Mouse (Mus musculus) forebrain, embryonic 12.5 days (tissue): ENCODE measurements around the gene Gpr65. TPM values are rescaled to one million over a fixed set of nuclear protein-coding genes. Genes with fewer than 3 reads are reported as not detected.
"Not testable (repeated sequence)": the region's sequence is repeated elsewhere in the genome, so short reads cannot be mapped to it uniquely, and the experiment has no call there.

Experiments
- ATAC-seq: fragments of 200-750 bp; cut with Nextera tagmentation; 2 replicates; pipeline ENCODE4 v1.8.0; 2017; ENCODE audit warnings: moderate TSS enrichment; ENCODE audit not compliant: low FRiP score
- H3K27ac ChIP-seq: fragments of 300-500 bp; sonication (generic); 2 replicates; pipeline ENCODE4 v1.5.1; 2016; ENCODE audit warnings: mild to moderate bottlenecking
- H3K27me3 ChIP-seq: fragments of 300-500 bp; sonication (generic); 2 replicates; pipeline ENCODE4 v1.6.1; 2016; ENCODE audit warnings: mild to moderate bottlenecking
- H3K36me3 ChIP-seq: fragments of 300-500 bp; sonication (generic); replicated peaks from 2 replicates; pipeline ENCODE4 v1.6.1; 2016; ENCODE audit warnings: mild to moderate bottlenecking
- H3K4me1 ChIP-seq: fragments of 300-500 bp; sonication (generic); 2 replicates; pipeline ENCODE4 v1.6.1; 2016
- H3K4me2 ChIP-seq: fragments of 300-500 bp; sonication (generic); 2 replicates; pipeline ENCODE4 v1.6.1; 2016; ENCODE audit warnings: mild to moderate bottlenecking, moderate library complexity
- H3K4me3 ChIP-seq: fragments of 300-500 bp; sonication (generic); replicated peaks from 2 replicates; pipeline ENCODE4 v1.5.1; 2016; ENCODE audit warnings: mild to moderate bottlenecking
- H3K9ac ChIP-seq: fragments of 300-500 bp; sonication (generic); 2 replicates; pipeline ENCODE4 v1.6.1; 2016; ENCODE audit warnings: mild to moderate bottlenecking
- H3K9me3 ChIP-seq: fragments of 300-500 bp; sonication (generic); 2 replicates; pipeline ENCODE4 v1.6.1; 2016
- WGBS: fragments of 180-500 bp; shearing (Covaris S2); methylation state at CpG from one replicate; pipeline ENCODE4 v1.1.7; 2016; 5-methylcytosine and 5-hydroxymethylcytosine counted together
- polyA plus RNA-seq: library from polyadenylated mRNA; unstranded; fragments of >200 nt; fragmentation: Nextera tagmentation; extraction: Ambion mirVana; gene quantifications from 2 replicates; pipeline ENCODE4 v1.2.1, GENCODE M21; 2016

Gene Gpr65
- polyA plus RNA-seq, 1 experiment from 2014 or later = 0.23 TPM

- Histone ChIP-seq H3K36me3 (no peaks in the 10 kb centered on the region), H3K4me1 (no peaks in the 10 kb centered on the region), H3K27me3 (no peaks in the 10 kb centered on the region), H3K4me2 (no peak overlapping the region), H3K4me3 (no peak overlapping the region), H3K27ac (no peak overlapping the region), H3K9me3 (no peaks in the 10 kb centered on the region), H3K9ac (no peak overlapping the region)
- no peak for ATAC-seq
- 82% methylated on average over 4 of the region's 4 CpGs for WGBS
Observed at GRCm38 (mm10) chr12:98292278-98292677, 23.8 kb downstream of the Gpr65 start.

GRCm38 (mm10) chr12:98294241-98294640 lies 25.8 kb downstream of the Gpr65 start:
- Histone ChIP-seq H3K4me1 (no peaks in the 10 kb centered on the region), H3K4me2 (no peak overlapping the region), H3K27me3 (no peaks in the 10 kb centered on the region), H3K9ac (no peak overlapping the region), H3K36me3 (no peaks in the 10 kb centered on the region), H3K27ac (no peak overlapping the region), H3K9me3 (no peaks in the 10 kb centered on the region), H3K4me3 (no peak overlapping the region)
- ATAC-seq = no peak
- 88% methylated on average over 2 of the region's 2 CpGs for WGBS

DNA sequence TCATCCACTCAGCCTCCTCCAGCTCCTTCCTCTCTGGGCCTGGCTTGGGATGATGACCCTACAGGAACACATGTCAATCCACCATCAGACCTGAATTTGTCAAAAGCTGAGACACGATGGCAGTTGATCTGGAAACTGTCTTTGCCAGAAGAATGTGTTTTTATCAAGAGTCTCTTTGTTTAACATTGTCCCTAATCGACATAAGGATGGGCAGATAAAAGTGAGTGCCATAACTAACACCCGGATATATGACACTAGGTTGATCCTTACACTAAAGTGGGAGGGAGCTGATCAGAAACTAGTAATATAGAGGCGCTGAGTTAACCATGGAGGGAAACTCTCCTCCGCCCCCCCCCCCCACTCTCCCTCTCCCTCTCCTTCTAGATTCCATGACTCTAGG lies 33.5 kb downstream of the Gpr65 start:
- Histone ChIP-seq H3K4me3 (no peak overlapping the region), H3K9me3 (no peaks in the 10 kb centered on the region), H3K27ac (no peak overlapping the region), H3K27me3 (no peaks in the 10 kb centered on the region), H3K4me1 (peaks cover 6% of the 10 kb centered on the region; the same call in 1 of the 2 replicates), H3K4me2 (no peak overlapping the region), H3K9ac (no peak overlapping the region), H3K36me3 (no peaks in the 10 kb centered on the region)
- WGBS = 95% methylated on average over 5 of the region's 5 CpGs
- no peak for ATAC-seq

GRCm38 (mm10) chr12:98303013-98303412 lies 34.6 kb downstream of the Gpr65 start:
- H3K27ac ChIP-seq = no peak overlapping the region
- H3K36me3 ChIP-seq = no peaks in the 10 kb centered on the region
- H3K27me3 ChIP-seq = no peaks in the 10 kb centered on the region
- no peak overlapping the region for H3K9ac ChIP-seq
- no peak overlapping the region for H3K4me2 ChIP-seq
- whole genome bisulfite sequencing = 35% methylated on average over 1 of the region's 1 CpGs
- peaks cover 6% of the 10 kb centered on the region; the same call in 1 of the 2 replicates for H3K4me1 ChIP-seq
- no peak for ATAC-seq
- H3K9me3 ChIP-seq = no peaks in the 10 kb centered on the region
- no peak overlapping the region for H3K4me3 ChIP-seq

DNA sequence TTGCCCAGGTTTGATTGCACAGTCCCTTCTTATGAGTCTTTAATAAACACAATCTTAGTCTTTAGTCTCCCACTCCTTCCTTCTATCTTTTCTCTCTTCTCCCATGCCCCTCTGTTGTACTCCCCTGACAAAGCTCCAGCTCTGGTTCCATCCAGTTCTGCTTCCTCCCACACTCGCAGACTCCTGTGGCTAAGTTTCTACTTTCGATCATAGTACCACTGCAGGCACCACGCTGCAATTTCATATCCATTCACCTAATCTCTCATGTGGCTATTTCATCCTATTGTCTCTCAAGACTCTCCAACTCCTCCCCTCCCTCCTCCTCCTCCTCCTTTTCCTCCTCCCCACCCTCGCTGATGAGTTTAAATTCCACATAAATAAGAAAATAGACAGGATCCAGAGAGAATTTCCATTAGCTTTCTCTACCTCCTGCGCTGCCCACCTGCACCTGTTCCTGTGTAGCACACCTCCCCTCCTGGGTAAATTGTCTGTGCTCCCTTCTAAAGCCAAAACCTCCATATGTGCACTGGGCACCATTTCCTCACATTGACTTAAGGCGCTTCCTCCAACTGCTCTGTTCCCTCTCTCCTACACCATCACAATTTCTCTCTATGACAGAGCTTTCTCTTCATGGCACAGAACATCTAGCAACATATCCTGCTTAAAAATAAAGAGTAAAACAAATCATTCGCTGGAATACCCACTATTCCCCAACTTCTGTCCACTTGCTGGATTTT lies 38.9 kb downstream of the Gpr65 start:
- ATAC-seq = no peak
- no peak overlapping the region for H3K4me3 ChIP-seq
- no peaks in the 10 kb centered on the region for H3K36me3 ChIP-seq
- H3K27ac ChIP-seq = no peak overlapping the region
- H3K9ac ChIP-seq = no peak overlapping the region
- H3K4me1 ChIP-seq = peaks cover 6% of the 10 kb centered on the region; the same call in 1 of the 2 replicates
- H3K27me3 ChIP-seq = no peaks in the 10 kb centered on the region
- 88% methylated on average over 7 of the region's 7 CpGs for WGBS
- H3K4me2 ChIP-seq = no peak overlapping the region
- no peaks in the 10 kb centered on the region for H3K9me3 ChIP-seq

- Histone ChIP-seq H3K27me3 (no peaks in the 10 kb centered on the region), H3K4me3 (no peak overlapping the region), H3K9ac (no peak overlapping the region), H3K4me2 (no peak overlapping the region), H3K9me3 (no peaks in the 10 kb centered on the region), H3K36me3 (no peaks in the 10 kb centered on the region), H3K4me1 (no peaks in the 10 kb centered on the region), H3K27ac (no peak overlapping the region)
- ATAC-seq = no peak
- WGBS = 90% methylated on average over 7 of the region's 7 CpGs
Observed at GRCm38 (mm10) chr12:98311376-98312083, 43.1 kb downstream of the Gpr65 start.

- WGBS = 91% methylated on average over 5 of the region's 5 CpGs
- H3K4me1 ChIP-seq = no peaks in the 10 kb centered on the region
- no peak for ATAC-seq
Observed at GRCm38 (mm10) chr12:98315924-98316323, 47.5 kb downstream of the Gpr65 start.

DNA sequence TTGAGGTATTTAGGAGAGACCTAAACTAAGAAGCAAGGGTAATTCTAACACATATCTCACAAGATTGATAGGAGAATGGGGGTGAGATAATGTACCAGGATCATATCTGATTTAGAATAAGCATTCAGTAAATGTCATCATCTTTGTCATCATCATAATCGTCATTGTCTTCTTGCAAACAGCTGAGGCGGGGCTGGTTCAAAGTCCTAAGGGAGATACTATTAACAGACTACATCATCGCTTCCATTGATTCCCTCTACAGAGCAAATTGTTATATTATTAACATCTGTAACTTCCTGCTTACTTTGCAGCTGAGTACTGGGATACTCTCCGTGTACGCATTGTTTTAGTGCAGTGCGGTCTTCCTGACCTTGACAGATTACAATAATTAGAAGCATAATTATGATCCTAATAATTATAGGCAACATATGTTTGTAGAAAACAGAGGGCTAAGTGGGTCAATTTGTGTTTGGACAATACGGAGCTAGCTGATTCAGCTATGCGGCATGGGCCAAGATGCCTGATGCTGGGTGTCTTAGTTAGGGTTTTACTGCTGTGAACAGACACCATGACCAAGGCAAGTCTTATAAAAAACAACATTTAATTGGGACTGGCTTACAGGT lies 49.4 kb downstream of the Gpr65 start:
- H3K9ac ChIP-seq = no peak overlapping the region
- H3K4me2 ChIP-seq = no peak overlapping the region
- ATAC-seq = no peak
- 94% methylated on average over 8 of the region's 8 CpGs for WGBS
- no peak overlapping the region for H3K27ac ChIP-seq
- no peaks in the 10 kb centered on the region for H3K4me1 ChIP-seq
- H3K27me3 ChIP-seq = no peaks in the 10 kb centered on the region
- no peak overlapping the region for H3K4me3 ChIP-seq
- no peaks in the 10 kb centered on the region for H3K9me3 ChIP-seq
- no peaks in the 10 kb centered on the region for H3K36me3 ChIP-seq

More at GRCm38 (mm10) chr12:98315924-98316323, 47.5 kb downstream of the Gpr65 start:
- Histone ChIP-seq H3K4me2 (no peak overlapping the region), H3K9me3 (no peaks in the 10 kb centered on the region), H3K27ac (no peak overlapping the region), H3K27me3 (no peaks in the 10 kb centered on the region), H3K36me3 (no peaks in the 10 kb centered on the region), H3K4me3 (no peak overlapping the region), H3K9ac (no peak overlapping the region)

DNA sequence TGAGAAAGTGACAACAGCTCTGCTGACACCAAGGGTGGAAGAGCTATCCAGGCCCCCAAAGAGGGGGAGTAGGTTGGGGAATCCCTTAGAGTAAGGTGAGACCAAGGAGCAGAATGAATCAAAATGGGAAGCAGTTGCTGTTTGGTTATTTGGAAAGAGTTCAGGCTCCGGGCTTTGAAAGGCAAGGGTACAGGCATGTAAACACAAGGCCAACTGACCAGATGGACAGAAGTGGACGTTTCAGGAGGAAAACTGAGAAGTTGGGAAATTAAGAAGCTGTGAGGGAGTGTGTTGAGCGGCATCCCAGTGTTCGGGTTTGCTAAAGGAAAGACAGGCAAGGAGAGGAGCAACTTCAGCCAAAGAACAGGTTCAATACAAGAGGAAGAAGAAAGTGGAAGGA lies 54.0 kb downstream of the Gpr65 start:
- 86% methylated on average over 4 of the region's 4 CpGs for WGBS
- H3K36me3 ChIP-seq = no peaks in the 10 kb centered on the region

DNA sequence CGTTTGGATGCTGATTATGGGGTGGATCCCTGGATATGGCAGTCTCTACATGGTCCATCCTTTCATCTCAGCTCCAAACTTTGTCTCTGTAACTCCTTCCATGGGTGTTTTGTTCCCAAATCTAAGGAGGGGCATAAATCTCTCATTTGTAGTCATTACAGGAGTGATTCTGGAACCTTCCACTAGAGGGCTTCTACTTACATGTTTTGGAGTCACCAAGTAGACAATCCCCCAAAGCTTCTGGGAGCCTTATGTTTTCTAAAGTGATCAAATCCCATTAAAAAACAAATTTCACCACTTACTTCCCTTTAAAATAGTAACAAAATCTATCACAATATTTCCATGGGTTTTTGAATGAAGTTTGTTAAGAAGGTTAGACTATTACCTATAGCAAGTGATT lies 55.7 kb downstream of the Gpr65 start:
- no CpG with 5 or more reads among the region's 1 CpGs for WGBS
- not testable (repeated sequence) for H3K9ac ChIP-seq, ATAC-seq

More for the DNA sequence above, 54.0 kb downstream of the Gpr65 start:
- no peak overlapping the region for H3K27ac ChIP-seq
- no peak overlapping the region for H3K9ac ChIP-seq
- H3K9me3 ChIP-seq = no peaks in the 10 kb centered on the region
- no peaks in the 10 kb centered on the region for H3K27me3 ChIP-seq
- ATAC-seq = no peak
- H3K4me2 ChIP-seq = no peak overlapping the region
- no peaks in the 10 kb centered on the region for H3K4me1 ChIP-seq
- no peak overlapping the region for H3K4me3 ChIP-seq

More for the DNA sequence above, 55.7 kb downstream of the Gpr65 start:
- not testable (repeated sequence) for H3K27ac ChIP-seq, H3K27me3 ChIP-seq, H3K36me3 ChIP-seq, H3K4me2 ChIP-seq, H3K9me3 ChIP-seq, H3K4me1 ChIP-seq, H3K4me3 ChIP-seq
